Mouse (Mus musculus): ENCODE results near the gene Rhoa. TPM values are rescaled to one million over a fixed set of nuclear protein-coding genes. Genes with fewer than 3 reads are reported as not detected.
"Not testable (repeated sequence)": the region's sequence is repeated elsewhere in the genome, so short reads cannot be mapped to it uniquely, and the experiment has no call there.

Gene Rhoa
- total RNA-seq (2021), result 100 to 1,000 TPM; 209 to 216 TPM

GRCm38 (mm10) chr9:108305629-108306520, at the start of gene Rhoa, which contains the start of gene Tcta:
Rhoa (plus strand) TSS chr9:108306129.
Tcta (minus strand) TSS chr9:108306160.
- DNase-seq (ENCODE audit: extremely low spot score in 1 of 2, low spot score in 2 of 2), result peak; percentile 98 to 100
- intact Hi-C loops (cut with DNase I), result no loop called here

GRCm38 (mm10) chr9:108260526-108260925, 45.4 kb upstream of the Rhoa start:
- intact Hi-C loops (cut with DNase I), result no loop called here
- no peak for DNase-seq (ENCODE audit: extremely low spot score in 1 of 2, low spot score in 2 of 2)

GRCm38 (mm10) chr9:108261865-108262264, 44.1 kb upstream of the Rhoa start:
- DNase-seq (ENCODE audit: extremely low spot score in 1 of 2, low spot score in 2 of 2), result no peak
- intact Hi-C loops (cut with DNase I), result no loop called here

- intact Hi-C loops (cut with DNase I), result no loop called here
- DNase-seq (ENCODE audit: extremely low spot score in 1 of 2, low spot score in 2 of 2), result no peak
These were observed 43.4 kb upstream of the Rhoa start for GRCm38 (mm10) chr9:108262494-108263049.

- intact Hi-C loops (cut with DNase I), result no loop called here
These were observed 42.7 kb upstream of the Rhoa start for GRCm38 (mm10) chr9:108263131-108263681.

GRCm38 (mm10) chr9:108263690-108264190, 42.2 kb upstream of the Rhoa start, which contains the start of gene Dag1:
Dag1 (minus strand) TSS chr9:108263958.
- intact Hi-C loops (cut with DNase I), result no loop called here
- peak; percentile 96 to 100 for DNase-seq (ENCODE audit: extremely low spot score in 1 of 2, low spot score in 2 of 2)

More at GRCm38 (mm10) chr9:108263131-108263681, 42.7 kb upstream of the Rhoa start:
- peak; percentile 11 to 69 for DNase-seq (ENCODE audit: extremely low spot score in 1 of 2, low spot score in 2 of 2)

DNA sequence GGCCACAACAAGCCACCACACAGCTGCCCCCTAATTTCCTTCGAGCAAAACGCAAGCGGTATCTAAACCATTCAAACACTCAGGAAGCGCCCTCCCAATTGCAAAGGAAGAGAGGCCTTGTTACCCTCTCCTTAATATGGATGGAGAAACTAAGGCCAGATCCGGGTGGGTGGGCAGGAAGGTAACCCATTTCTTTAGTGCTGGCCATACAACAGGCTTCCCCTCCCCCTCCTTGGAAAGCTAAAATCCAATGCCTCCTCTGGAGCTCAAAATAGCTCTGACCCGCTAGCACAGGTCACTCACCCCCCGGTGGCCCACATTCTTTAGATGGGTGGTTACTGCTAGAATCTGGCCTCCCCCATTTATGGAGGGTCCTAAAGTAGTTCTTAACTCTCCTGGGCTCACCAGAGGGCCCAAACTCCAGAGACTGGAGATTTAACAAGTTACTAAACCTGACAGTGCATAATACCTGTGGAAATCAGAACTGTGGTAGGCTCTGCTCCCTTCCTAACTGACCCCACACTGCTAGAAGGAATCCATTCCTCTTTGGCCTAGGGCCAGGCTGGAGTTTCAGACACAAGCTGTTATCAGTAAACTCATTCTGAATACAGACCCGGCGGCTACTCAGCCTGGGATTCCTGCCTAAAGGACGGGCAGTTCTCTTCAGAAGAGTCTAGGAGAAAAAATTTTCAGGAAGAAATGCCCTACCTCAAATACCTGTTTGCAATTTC, 41.6 kb upstream of the Rhoa start:
- intact Hi-C loops (cut with DNase I), result no loop called here
- peak; percentile 16 to 67 for DNase-seq (ENCODE audit: extremely low spot score in 1 of 2, low spot score in 2 of 2)

DNA sequence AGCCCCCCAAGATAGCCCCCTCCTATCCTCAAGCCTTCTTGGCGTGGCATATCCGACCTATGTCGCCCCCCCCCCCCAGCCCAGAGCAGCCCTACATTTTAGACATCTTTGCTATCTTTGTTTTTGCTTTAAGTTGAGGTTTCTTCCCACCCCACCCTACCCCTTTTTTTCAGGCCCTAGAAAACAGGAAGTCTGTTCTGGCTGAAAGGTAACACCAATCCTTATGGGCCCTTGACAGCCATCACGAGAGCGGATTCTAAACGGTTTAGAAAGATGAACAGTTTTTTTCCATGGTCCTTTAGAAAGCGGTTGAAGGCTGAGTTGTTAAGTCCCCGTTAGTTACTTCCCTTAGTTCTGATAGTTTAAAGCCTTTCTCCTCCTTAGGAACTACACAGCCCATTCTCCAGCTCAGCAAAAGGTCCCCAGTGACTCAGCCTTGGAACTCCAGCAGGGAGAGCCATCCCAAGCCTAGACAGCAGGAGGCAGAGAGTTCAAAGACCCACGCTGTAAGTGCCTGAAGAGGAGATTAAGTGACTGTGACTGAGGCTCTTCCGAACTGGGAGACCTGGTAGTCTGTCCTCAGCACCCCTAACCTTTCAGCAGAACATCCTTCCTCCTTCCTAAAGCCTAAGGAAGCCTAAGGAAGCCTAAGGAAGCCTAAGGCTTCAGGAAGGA, 39.5 kb upstream of the Rhoa start:
- no peak for DNase-seq (ENCODE audit: extremely low spot score in 1 of 2, low spot score in 2 of 2)
- intact Hi-C loops (cut with DNase I), result no loop called here

GRCm38 (mm10) chr9:108267691-108268090, 38.2 kb upstream of the Rhoa start:
- DNase-seq (ENCODE audit: extremely low spot score in 1 of 2, low spot score in 2 of 2), result no peak
- intact Hi-C loops (cut with DNase I), result no loop called here

DNA sequence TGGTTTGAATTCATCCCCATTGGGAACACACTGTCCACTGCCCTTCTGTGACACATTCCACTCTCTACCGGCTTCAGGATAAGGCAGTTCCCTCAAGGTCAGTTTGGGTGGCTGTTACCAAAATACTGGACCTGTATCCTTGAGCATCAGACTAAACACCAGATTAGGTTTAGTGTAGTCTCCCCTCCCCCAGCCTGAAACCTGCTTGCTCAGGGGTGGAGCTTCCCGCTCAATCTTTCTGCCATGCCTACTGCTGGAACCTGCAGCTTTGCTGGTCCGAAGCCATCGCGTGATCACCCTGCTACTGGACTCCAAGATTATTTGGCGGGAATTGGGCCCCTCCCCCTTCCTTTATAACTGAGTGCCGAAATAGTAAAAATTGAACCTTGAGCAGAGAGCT, 37.2 kb upstream of the Rhoa start:
- DNase-seq (ENCODE audit: extremely low spot score in 1 of 2, low spot score in 2 of 2); intact Hi-C loops (cut with DNase I): not testable (repeated sequence)

GRCm38 (mm10) chr9:108271941-108272340, 34.0 kb upstream of the Rhoa start:
- DNase-seq (ENCODE audit: extremely low spot score in 1 of 2, low spot score in 2 of 2), result no peak
- intact Hi-C loops (cut with DNase I), result no loop called here

GRCm38 (mm10) chr9:108272691-108273090, 33.2 kb upstream of the Rhoa start:
- intact Hi-C loops (cut with DNase I), result no loop called here
- no peak for DNase-seq (ENCODE audit: extremely low spot score in 1 of 2, low spot score in 2 of 2)

DNA sequence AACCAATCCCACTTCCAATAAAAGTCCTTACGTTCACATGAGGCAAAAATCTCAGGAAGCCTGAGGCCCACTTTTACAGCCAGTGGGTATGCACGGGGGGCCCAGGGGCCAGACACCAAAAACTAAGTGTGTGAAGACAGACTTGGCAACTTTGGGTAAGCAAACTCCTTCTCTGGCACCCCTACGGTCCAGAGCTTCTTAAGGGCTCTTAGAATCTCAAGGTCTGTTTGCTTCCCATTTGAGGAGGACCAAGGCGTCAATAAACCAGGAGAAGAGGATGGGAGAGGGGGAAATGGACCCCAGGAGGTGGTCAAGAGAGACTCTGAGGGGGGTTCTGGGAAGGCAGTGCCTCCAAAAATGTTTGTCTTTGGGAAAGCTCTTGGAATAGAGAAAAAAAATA, 32.4 kb upstream of the Rhoa start:
- intact Hi-C loops (cut with DNase I), result no loop called here

DNA sequence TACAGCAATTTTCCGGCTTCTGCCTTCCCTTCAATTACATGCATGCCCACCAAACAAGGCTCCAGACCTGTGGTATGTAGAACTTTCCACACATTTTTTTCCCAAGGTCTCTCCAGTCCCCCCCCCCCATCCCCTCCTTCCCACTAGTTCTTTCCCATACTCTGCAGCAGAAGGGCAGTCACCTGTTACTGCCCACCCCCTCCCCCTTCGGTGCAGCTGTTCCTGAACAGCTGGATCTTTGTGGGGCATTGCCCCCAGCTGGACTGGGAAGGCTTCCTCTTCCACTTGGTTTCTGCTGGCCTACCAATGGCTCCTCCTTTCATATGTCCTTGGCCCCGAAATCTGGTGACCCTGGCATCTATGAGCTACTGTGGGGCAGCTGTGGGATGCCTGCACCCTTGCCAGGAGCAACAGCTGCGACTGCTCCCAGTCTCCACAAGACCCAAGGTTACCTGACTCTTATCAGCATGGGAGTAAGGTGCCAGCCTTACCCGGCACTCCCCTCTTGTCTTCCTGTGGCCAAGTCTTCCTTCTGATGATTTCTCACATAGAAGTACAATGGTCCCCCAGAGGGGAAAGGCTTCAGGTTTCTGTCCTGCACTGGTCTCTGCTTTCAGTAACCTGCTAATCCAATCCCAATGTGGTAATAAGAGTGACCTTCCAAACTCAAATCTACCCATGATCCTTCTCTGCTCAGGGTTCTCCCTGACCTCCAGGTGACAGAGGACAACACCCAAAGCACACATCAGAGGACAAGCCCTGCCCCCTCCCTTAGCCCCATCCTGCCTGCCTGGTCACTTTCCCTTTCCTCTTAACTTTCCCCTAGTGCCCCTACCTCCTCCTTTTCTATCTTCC, 31.2 kb upstream of the Rhoa start:
- DNase-seq (ENCODE audit: extremely low spot score in 1 of 2, low spot score in 2 of 2), result no peak
- intact Hi-C loops (cut with DNase I), result no loop called here

More for the DNA sequence above, 32.4 kb upstream of the Rhoa start:
- DNase-seq (ENCODE audit: extremely low spot score in 1 of 2, low spot score in 2 of 2), result no peak

DNA sequence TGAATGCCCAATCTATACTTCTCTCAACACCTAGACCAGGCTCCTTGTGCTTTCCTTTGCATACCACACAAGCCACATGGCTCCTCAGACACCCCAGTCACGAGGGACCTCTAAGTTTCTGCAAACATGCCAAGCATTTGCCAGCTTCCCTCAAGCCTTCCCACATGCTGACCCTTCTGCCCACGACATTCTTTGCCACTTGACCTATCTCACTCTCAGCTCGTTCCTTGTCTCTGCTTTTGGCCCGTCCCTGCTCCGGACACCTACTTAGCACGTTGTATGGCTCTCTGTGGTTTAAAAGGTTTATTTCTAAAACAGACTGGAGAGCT, 30.6 kb upstream of the Rhoa start:
- no peak for DNase-seq (ENCODE audit: extremely low spot score in 1 of 2, low spot score in 2 of 2)
- intact Hi-C loops (cut with DNase I), result no loop called here

DNA sequence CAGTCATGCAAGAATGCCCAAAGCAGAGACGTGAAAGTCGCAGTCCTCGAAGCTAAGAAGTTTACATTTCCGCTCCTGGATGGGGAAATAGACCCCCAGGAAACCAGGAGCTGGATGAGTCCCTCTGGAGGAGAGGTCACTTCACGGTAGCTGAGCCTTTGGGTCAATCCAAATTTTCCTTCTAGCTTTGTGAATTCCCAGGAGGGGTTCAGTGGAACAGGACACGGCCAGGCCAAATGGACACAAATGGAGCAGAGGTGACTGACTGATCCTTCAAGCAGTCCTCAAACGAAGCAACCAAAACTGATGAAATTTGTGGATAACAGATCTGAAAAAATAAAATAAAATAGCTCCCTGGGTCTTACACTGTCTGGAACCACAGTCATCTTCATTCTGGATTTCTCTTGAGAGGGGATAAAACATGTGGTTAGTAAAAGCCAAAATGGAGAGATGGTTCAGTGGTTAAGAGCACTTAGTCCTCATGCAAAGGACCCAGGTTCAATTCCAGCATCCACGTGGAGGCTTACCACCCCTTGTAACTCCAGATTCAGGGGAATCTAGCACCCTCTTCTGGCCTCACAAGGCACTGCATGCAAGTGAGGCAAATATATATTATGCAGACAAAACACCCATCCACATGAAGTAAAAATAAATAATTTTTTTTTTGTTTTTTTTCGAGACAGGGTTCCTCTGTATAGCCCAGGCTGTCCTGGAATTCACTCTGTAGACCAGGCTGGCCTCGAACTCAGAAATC, 27.1 kb upstream of the Rhoa start:
- DNase-seq (ENCODE audit: extremely low spot score in 1 of 2, low spot score in 2 of 2), result peak in 1 of 2 experiments; percentile 37
- intact Hi-C loops (cut with DNase I), result no loop called here
